Mouse (Mus musculus) limb, embryonic 15.5 days (tissue): ENCODE measurements around the gene Lhx9. TPM values are rescaled to one million over a fixed set of nuclear protein-coding genes. Genes with fewer than 3 reads are reported as not detected.
A peak's percentile ranks its signal among the peaks of the same experiment; 100 is the strongest.

Experiments used
- ATAC-seq: fragments of 200-750 bp; cut with Nextera tagmentation; 2 replicates; pipeline ENCODE4 v1.8.0; 2017; ENCODE audit warnings: low read depth, moderate TSS enrichment; ENCODE audit not compliant: insufficient number of reproducible peaks, low FRiP score, low TSS enrichment
- H3K27ac ChIP-seq: fragments of 300-500 bp; sonication (generic); 2 replicates; pipeline ENCODE4 v1.5.1; 2015; ENCODE audit warnings: moderate library complexity, mild to moderate bottlenecking, inconsistent platforms
- H3K27me3 ChIP-seq: fragments of 300-500 bp; sonication (generic); 2 replicates; pipeline ENCODE4 v1.6.1; 2015; ENCODE audit warnings: inconsistent platforms
- H3K36me3 ChIP-seq: fragments of 300-500 bp; sonication (generic); 2 replicates; pipeline ENCODE4 v1.6.1; 2015; ENCODE audit warnings: inconsistent platforms
- H3K4me1 ChIP-seq: fragments of 300-500 bp; sonication (generic); 2 replicates; pipeline ENCODE4 v1.6.1; 2015; ENCODE audit warnings: inconsistent platforms
- H3K4me2 ChIP-seq: fragments of 300-500 bp; sonication (generic); 2 replicates; pipeline ENCODE4 v1.6.1; 2015; ENCODE audit warnings: mild to moderate bottlenecking, inconsistent platforms
- H3K4me3 ChIP-seq: fragments of 300-500 bp; sonication (generic); 2 replicates; pipeline ENCODE4 v1.5.1; 2015; ENCODE audit warnings: mild to moderate bottlenecking, inconsistent platforms
- H3K9ac ChIP-seq: fragments of 300-500 bp; sonication (generic); 2 replicates; pipeline ENCODE4 v1.6.1; 2015; ENCODE audit warnings: inconsistent platforms
- H3K9me3 ChIP-seq: fragments of 300-500 bp; sonication (generic); 2 replicates; pipeline ENCODE4 v1.6.1; 2016; ENCODE audit warnings: inconsistent platforms
- WGBS: fragments of 180-500 bp; shearing (Covaris S2); methylation state at CpG from one replicate; pipeline ENCODE4 v1.1.7; 2015; 5-methylcytosine and 5-hydroxymethylcytosine counted together
- polyA plus RNA-seq: library from polyadenylated mRNA; unstranded; fragments of >200 nt; fragmentation: Nextera tagmentation; extraction: Ambion mirVana; gene quantifications from 2 replicates; pipeline ENCODE4 v1.2.1, GENCODE M21; 2015

Gene Lhx9
- polyA plus RNA-seq, 1 experiment from 2014 or later, result 11.7 TPM

- Histone ChIP-seq H3K9ac (no peak overlapping the region), H3K27ac (no peak overlapping the region; the same call in 1 of the 2 replicates), H3K36me3 (no peaks in the 10 kb centered on the region), H3K4me2 (peak overlapping the region; percentile 39), H3K27me3 (peaks cover 42% of the 10 kb centered on the region), H3K4me1 (peaks cover 31% of the 10 kb centered on the region), H3K9me3 (no peaks in the 10 kb centered on the region), H3K4me3 (peak overlapping the region; percentile 27)
- peak; percentile 9; the same call in 1 of the 2 replicates for ATAC-seq
- 13% methylated on average over 27 of the region's 27 CpGs for WGBS
These were observed 10.3 kb downstream of the Lhx9 start for GRCm38 (mm10) chr1:138837786-138838743.

DNA sequence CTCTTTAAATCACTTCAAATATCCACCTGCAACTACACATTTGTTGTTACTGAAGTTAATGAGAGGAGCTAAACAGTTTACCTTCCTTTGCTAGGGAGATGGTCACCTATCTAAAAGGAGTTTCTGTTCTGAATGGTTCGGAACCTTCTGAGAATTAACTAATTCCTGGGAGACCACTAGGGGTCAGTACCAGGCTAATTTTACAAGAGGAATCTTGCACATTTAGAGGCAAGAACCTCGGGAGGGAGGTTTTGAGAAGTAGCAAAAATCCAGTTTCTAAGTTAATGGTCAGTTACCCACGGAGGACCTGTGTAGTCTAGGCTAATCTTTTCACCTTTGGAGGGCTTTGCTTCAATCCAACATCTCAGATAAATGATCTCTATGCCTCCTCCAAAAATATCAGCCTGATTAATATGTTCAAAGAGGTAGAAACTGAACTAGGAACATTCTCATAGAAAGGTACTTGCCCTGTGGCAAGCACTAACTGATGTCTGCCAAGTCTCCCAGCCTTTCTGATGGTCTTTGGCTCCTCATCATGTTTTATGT, 12.9 kb downstream of the Lhx9 start:
- no peaks in the 10 kb centered on the region for H3K36me3 ChIP-seq
- peaks cover 54% of the 10 kb centered on the region for H3K27me3 ChIP-seq
- no peak overlapping the region for H3K4me3 ChIP-seq
- 8% methylated on average over 3 of the region's 3 CpGs for WGBS
- H3K9me3 ChIP-seq, result no peaks in the 10 kb centered on the region
- H3K9ac ChIP-seq, result no peak overlapping the region
- no peak overlapping the region for H3K4me2 ChIP-seq
- no peak overlapping the region for H3K27ac ChIP-seq
- ATAC-seq, result no peak
- H3K4me1 ChIP-seq, result peaks cover 22% of the 10 kb centered on the region

- Histone ChIP-seq H3K9me3 (no peaks in the 10 kb centered on the region), H3K4me1 (peaks cover 7% of the 10 kb centered on the region; the same call in 1 of the 2 replicates), H3K27ac (no peak overlapping the region), H3K27me3 (peaks cover 23% of the 10 kb centered on the region), H3K4me2 (peak overlapping the region; percentile 42), H3K36me3 (no peaks in the 10 kb centered on the region), H3K4me3 (peak overlapping the region; percentile 22), H3K9ac (no peak overlapping the region)
- no peak for ATAC-seq
- WGBS, result 12% methylated on average over 16 of the region's 16 CpGs
These were observed 17.1 kb downstream of the Lhx9 start for GRCm38 (mm10) chr1:138831309-138831708.

DNA sequence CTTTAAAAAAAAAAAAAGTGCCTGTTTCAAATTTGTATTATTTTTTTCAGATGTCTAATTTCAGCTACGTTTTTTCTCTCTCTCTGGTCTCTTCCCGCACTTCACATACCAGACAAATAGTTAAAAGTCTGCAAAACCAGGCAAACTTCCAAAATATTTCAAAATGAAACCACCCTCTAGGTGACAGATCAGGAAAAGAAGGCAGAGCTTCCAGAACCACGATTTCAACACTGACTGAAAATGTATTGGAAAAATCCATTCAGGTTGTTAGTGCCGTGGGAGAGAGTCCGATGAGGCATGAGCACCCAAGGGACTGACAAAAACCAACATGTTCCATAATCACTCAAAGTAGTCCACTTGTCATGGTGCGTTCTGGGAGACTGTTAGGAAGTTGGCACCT, 21.5 kb downstream of the Lhx9 start:
- Histone ChIP-seq H3K27me3 (no peaks in the 10 kb centered on the region), H3K27ac (no peak overlapping the region), H3K9ac (no peak overlapping the region), H3K36me3 (no peaks in the 10 kb centered on the region), H3K9me3 (no peaks in the 10 kb centered on the region), H3K4me1 (peaks cover 7% of the 10 kb centered on the region; the same call in 1 of the 2 replicates), H3K4me3 (no peak overlapping the region), H3K4me2 (0 out of 2 replicates have a peak overlapping the region, but pooled peaks have one; percentile 2)
- whole genome bisulfite sequencing, result 19% methylated on average over 6 of the region's 6 CpGs
- no peak for ATAC-seq

GRCm38 (mm10) chr1:138822985-138823322, 25.4 kb downstream of the Lhx9 start:
- Histone ChIP-seq H3K4me2 (no peak overlapping the region), H3K27ac (no peak overlapping the region), H3K9me3 (no peaks in the 10 kb centered on the region), H3K4me3 (no peak overlapping the region), H3K36me3 (no peaks in the 10 kb centered on the region), H3K27me3 (no peaks in the 10 kb centered on the region), H3K9ac (no peak overlapping the region), H3K4me1 (peaks cover 5% of the 10 kb centered on the region; the same call in 1 of the 2 replicates)
- 93% methylated on average over 1 of the region's 1 CpGs for WGBS
- no peak for ATAC-seq

DNA sequence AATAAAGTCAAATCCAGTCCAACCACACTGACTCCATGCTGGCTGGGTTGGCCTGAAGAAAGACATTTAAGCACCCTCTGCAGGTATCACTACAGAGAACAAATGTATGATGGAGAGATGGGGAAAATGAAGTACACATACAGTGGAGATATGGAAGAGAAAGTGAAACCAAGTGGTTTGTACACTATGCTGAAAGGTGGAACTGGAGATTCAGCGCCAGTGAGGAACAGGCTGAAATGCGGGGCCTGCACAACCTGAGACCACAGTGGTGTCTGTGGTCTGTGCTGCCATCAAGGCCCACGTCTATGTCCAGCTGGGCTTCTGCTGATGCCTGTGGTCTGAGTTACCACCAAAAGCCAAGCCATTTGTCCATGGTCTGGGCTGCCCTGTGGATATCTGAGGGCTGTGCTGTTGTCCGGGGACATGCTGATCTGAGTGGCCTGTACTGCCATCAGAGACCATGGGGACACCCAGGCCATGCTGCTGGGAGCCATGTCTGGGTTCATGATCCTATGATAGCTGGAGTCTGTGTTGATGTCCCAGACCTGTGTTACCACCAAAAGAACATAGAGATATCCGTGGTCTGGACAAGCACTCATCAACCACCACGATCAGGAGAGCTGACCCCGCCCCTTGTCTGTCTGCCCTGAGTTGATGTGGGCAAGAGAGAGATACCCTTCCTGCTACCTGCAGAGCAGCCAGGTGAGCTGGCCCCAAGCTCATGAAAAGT, 26.0 kb downstream of the Lhx9 start:
- peak; percentile 35; the same call in 1 of the 2 replicates for ATAC-seq
- Histone ChIP-seq H3K9me3 (no peaks in the 10 kb centered on the region), H3K9ac (no peak overlapping the region), H3K27ac (no peak overlapping the region), H3K4me3 (no peak overlapping the region), H3K4me1 (peaks cover 5% of the 10 kb centered on the region; the same call in 1 of the 2 replicates), H3K36me3 (no peaks in the 10 kb centered on the region), H3K27me3 (no peaks in the 10 kb centered on the region), H3K4me2 (no peak overlapping the region)
- WGBS, result 89% methylated on average over 7 of the region's 7 CpGs

DNA sequence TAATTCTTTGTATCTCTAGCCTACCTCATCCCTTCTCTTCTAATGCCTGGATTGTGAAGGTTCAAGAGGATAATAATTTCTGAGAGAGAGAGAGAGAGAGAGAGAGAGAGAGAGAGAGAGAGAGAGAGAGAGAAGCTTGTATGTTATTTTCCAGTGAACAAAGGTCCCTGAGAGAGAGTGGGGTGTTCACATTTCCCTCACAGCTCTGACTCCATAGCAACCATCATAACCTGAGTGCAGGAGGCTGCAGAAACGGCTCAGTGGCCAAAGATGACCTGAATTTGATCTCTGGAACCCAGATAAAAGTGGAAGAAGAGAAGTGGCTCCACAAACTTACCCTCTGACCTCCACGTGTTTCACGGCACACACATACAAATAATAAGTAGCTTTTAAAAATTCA, 46.6 kb downstream of the Lhx9 start:
- Histone ChIP-seq H3K9me3 (no peaks in the 10 kb centered on the region), H3K9ac (no peak overlapping the region), H3K36me3 (no peaks in the 10 kb centered on the region), H3K27ac (no peak overlapping the region), H3K4me1 (no peaks in the 10 kb centered on the region), H3K4me3 (no peak overlapping the region), H3K27me3 (no peaks in the 10 kb centered on the region), H3K4me2 (no peak overlapping the region)
- WGBS, result 46% methylated on average over 3 of the region's 3 CpGs
- no peak for ATAC-seq

DNA sequence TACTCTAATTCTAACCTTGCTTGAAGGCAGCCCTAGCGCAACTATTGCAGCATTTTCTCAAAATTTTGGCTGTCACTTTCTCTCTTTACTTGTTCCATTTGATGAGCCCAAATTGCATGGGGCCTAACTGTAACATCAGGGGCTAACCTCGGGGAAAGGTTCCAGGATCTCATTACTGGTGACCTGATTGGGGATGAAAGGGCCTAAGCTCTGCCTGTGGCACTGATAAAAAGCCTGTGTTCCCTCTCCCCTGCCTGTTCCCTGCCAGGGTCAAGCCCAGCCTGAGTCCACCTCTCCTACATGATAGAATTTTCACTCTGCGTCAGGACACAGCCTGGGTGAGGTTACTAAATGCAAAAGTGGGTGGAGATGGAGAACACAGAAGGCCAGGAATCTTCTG, 47.1 kb downstream of the Lhx9 start:
- Histone ChIP-seq H3K27ac (no peak overlapping the region), H3K4me1 (no peaks in the 10 kb centered on the region), H3K4me3 (no peak overlapping the region), H3K9me3 (no peaks in the 10 kb centered on the region), H3K9ac (no peak overlapping the region), H3K4me2 (no peak overlapping the region), H3K36me3 (no peaks in the 10 kb centered on the region), H3K27me3 (no peaks in the 10 kb centered on the region)
- 58% methylated on average over 3 of the region's 3 CpGs for WGBS
- ATAC-seq, result no peak

GRCm38 (mm10) chr1:138799692-138800314, 48.6 kb downstream of the Lhx9 start:
- H3K36me3 ChIP-seq, result no peaks in the 10 kb centered on the region
- H3K27ac ChIP-seq, result no peak overlapping the region
- no peaks in the 10 kb centered on the region for H3K4me1 ChIP-seq
- H3K4me3 ChIP-seq, result no peak overlapping the region
- no peak overlapping the region for H3K9ac ChIP-seq
- no peaks in the 10 kb centered on the region for H3K9me3 ChIP-seq
- ATAC-seq, result no peak
- no peak overlapping the region for H3K4me2 ChIP-seq
- H3K27me3 ChIP-seq, result no peaks in the 10 kb centered on the region

GRCm38 (mm10) chr1:138798110-138798509, 50.3 kb downstream of the Lhx9 start:
- H3K4me3 ChIP-seq, result no peak overlapping the region
- no peak overlapping the region for H3K4me2 ChIP-seq
- no peak overlapping the region for H3K9ac ChIP-seq
- H3K27me3 ChIP-seq, result no peaks in the 10 kb centered on the region
- H3K4me1 ChIP-seq, result no peaks in the 10 kb centered on the region
- ATAC-seq, result no peak
- no peaks in the 10 kb centered on the region for H3K9me3 ChIP-seq
- H3K36me3 ChIP-seq, result no peaks in the 10 kb centered on the region
- no peak overlapping the region for H3K27ac ChIP-seq
- 88% methylated on average over 5 of the region's 5 CpGs for WGBS

GRCm38 (mm10) chr1:138785856-138786255, 62.5 kb downstream of the Lhx9 start:
- H3K27me3 ChIP-seq, result no peaks in the 10 kb centered on the region
- WGBS, result 52% methylated on average over 10 of the region's 10 CpGs
- no peaks in the 10 kb centered on the region for H3K36me3 ChIP-seq
- no peak overlapping the region for H3K4me2 ChIP-seq
- no peak overlapping the region for H3K9ac ChIP-seq
- H3K4me1 ChIP-seq, result peaks cover 6% of the 10 kb centered on the region
- no peaks in the 10 kb centered on the region for H3K9me3 ChIP-seq
- H3K4me3 ChIP-seq, result no peak overlapping the region
- no peak for ATAC-seq
- H3K27ac ChIP-seq, result no peak overlapping the region
